8 mouse cellular contexts compared by ENCODE assay signal in the genomic region with DNA sequence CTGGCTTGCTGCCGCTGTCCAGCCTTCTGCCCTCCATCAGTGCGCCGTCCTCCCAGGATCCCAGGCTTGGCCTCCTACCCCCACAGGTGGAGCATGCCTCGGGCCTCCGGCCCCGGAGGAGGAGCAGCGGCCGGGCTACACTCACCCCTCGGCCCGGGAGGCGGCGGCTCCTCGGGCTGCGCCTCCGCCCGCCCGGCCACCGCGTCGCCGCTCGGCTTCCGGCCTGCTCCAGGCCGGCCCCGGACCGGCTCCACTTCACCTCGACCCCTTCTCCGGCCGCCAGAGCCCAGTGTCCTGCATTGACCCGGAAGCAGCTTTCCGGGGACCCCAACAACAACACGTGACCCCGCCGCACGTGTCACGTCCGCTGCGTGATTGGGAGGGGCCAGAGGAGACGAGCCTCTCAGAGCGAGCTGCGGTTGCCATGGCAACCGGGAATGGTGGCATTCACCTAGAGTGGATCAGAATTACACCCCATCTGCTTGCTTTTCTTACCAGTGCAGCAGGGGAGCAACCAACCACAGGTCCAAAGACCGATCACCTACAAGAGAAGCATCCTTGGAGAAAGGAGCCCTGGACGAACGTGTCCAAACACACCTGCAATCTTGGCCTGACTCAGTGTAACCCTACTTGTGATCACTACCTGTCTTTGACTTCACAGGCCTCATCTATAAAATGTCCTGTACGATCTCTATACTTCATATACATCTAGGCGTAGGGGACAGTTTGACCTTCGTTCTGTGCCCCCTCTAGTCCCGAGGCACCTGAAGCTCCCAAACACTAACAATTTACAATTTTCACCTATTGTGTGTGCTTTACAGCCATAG. TPM values are rescaled to one million over a fixed set of nuclear protein-coding genes. Genes with fewer than 3 reads are reported as not detected.
DNase-seq lines count a peak whose midpoint lies in the region; ATAC-seq and TF ChIP-seq lines count a peak whose summit lies in the region.

No protein-coding gene starts in this region.

- peaks cover 16% of the 10 kb centered on the region for H3K4me1 ChIP-seq in hindbrain, embryonic 10.5 days (replicated peaks)
- H3K4me1 ChIP-seq in lung, embryonic 15.5 days = peaks cover 30% of the 10 kb centered on the region
- peaks cover 14% of the 10 kb centered on the region for H3K4me1 ChIP-seq in olfactory bulb, adult 2 months (ENCODE audit: control insufficient read depth, insufficient read depth, low read length)

- peak overlapping the region; percentile 91 for H3K4me2 ChIP-seq in lung, embryonic 15.5 days

- peak overlapping the region; percentile 82 for H3K9ac ChIP-seq in lung, embryonic 15.5 days

- TF ChIP-seq CTCF in olfactory bulb, adult 2 months (IDR thresholded peaks at IDR 0.05; ENCODE audit: insufficient read depth, low read depth, low read length) = no peak

- peaks cover 6% of the 10 kb centered on the region for H3K36me3 ChIP-seq in hindbrain, embryonic 10.5 days
- no peaks in the 10 kb centered on the region for H3K36me3 ChIP-seq in lung, embryonic 15.5 days

- peak overlapping the region; percentile 91 for H3K4me3 ChIP-seq in hindbrain, embryonic 10.5 days
- H3K4me3 ChIP-seq in lung, embryonic 15.5 days = peak overlapping the region; percentile 93
- peak overlapping the region; percentile 78 for H3K4me3 ChIP-seq in olfactory bulb, adult 2 months (ENCODE audit: insufficient read depth, low read depth, low read length)

- WGBS in hindbrain, embryonic 10.5 days = 6% methylated on average over 49 of the region's 49 CpGs
- 5% methylated on average over 49 of the region's 49 CpGs for whole genome bisulfite sequencing in lung, embryonic 15.5 days
- WGBS in olfactory bulb, adult 2 months = 5% methylated on average over 49 of the region's 49 CpGs

- H3K27me3 ChIP-seq in hindbrain, embryonic 10.5 days (ENCODE audit: insufficient read depth, poor library complexity, severe bottlenecking) = no peaks in the 10 kb centered on the region
- no peaks in the 10 kb centered on the region for H3K27me3 ChIP-seq in lung, embryonic 15.5 days

- ATAC-seq in frontal cortex, adult (ENCODE audit: low TSS enrichment) = peak; percentile 94
- ATAC-seq in lung, embryonic 15.5 days (ENCODE audit: borderline replicate concordance, extremely low read depth, low FRiP score, low TSS enrichment) = peak; percentile 91

- DNase-seq in Muller cell, postnatal 12 days (ENCODE audit: inconsistent ontology term) = peak; percentile 92
- peak; percentile 94 for DNase-seq in cerebellum, adult 9-10 months
- peak; percentile 95 for DNase-seq in hindbrain, embryonic 10.5 days (ENCODE audit: low spot score)
- peak; percentile 69 for DNase-seq in layer of hippocampus, adult 9-10 months (ENCODE audit: low spot score)
- DNase-seq in thymus, adult 18-20 months = peak; percentile 88 to 91

- no peaks in the 10 kb centered on the region for H3K9me3 ChIP-seq in hindbrain, embryonic 10.5 days
- H3K9me3 ChIP-seq in lung, embryonic 15.5 days = no peaks in the 10 kb centered on the region

- TF ChIP-seq POLR2A in olfactory bulb, adult 2 months (IDR thresholded peaks at IDR 0.05; ENCODE audit: insufficient read depth, low read depth, low read length) = peak; percentile 37; the same call in 1 of the 2 replicates

- peak overlapping the region; percentile 93 for H3K27ac ChIP-seq in hindbrain, embryonic 10.5 days
- peak overlapping the region; percentile 77 for H3K27ac ChIP-seq in lung, embryonic 15.5 days
- peak overlapping the region; percentile 74 for H3K27ac ChIP-seq in olfactory bulb, adult 2 months (ENCODE audit: insufficient read depth, low read depth, low read length)

RNA-seq across cellular contexts. Expression of a gene that starts 35.5 kb away (rescaled TPM):
- polyA plus RNA-seq in hindbrain, embryonic 10.5 days (2016; fragmentation: Nextera tagmentation; extraction: Ambion mirVana) = 3.3 and 3.5 TPM in 2 replicates
- polyA plus RNA-seq in lung, embryonic 15.5 days (2015; fragmentation: Nextera tagmentation; extraction: Ambion mirVana) = 3.9 and 4.5 TPM in 2 replicates
- polyA plus RNA-seq in olfactory bulb, adult 2 months (2012; ENCODE audit: insufficient read depth, insufficient read length, low replicate concordance, missing spikeins) = not detected in 2 replicates

Comparison
In these comparisons a context has a peak if more than half of its experiments do, and no peak if none do; other contexts are left out.
1. Peak in every context shown above with its lines: DNase-seq, ATAC-seq, H3K4me3 ChIP-seq and H3K27ac ChIP-seq.